Mouse (Mus musculus) cerebellum, adult 2 months (tissue): ENCODE data around the gene H1fx. TPM values are rescaled to one million over a fixed set of nuclear protein-coding genes. Genes with fewer than 3 reads are reported as not detected.

Experiments used
- DNase-seq, 2 experiments: peaks; one replicate each; pipeline ENCODE4 v3.0.0; 2021
- H3K27ac ChIP-seq: fragments of 200-500 bp; 2 replicates; pipeline ENCODE4 v1.5.1; 2012; ENCODE audit warnings: low read length, control low read depth, inconsistent platforms; ENCODE audit not compliant: insufficient read depth
- H3K27me3 ChIP-seq: fragments of 200-500 bp; 2 replicates; pipeline ENCODE4 v1.6.1; 2012; ENCODE audit warnings: inconsistent platforms, mild to moderate bottlenecking, low read length, moderate library complexity; ENCODE audit not compliant: control insufficient read depth, insufficient read depth
- H3K4me1 ChIP-seq: fragments of 200-500 bp; 2 replicates; pipeline ENCODE4 v1.6.1; 2011; ENCODE audit warnings: low read length; ENCODE audit not compliant: control insufficient read depth, insufficient read depth
- H3K4me3 ChIP-seq: fragments of 200-500 bp; replicated peaks from 2 replicates; pipeline ENCODE3; 2011; ENCODE audit warnings: mild to moderate bottlenecking, low read depth, low read length, control low read depth; ENCODE audit not compliant: insufficient read depth
- CTCF ChIP-seq: fragments of 200-500 bp; IDR thresholded peaks from 2 replicates; pipeline ENCODE4 v1.5.1; 2011; ENCODE audit warnings: low read depth, mild to moderate bottlenecking, control low read depth, low read length, moderate library complexity, borderline replicate concordance; ENCODE audit not compliant: insufficient read depth
- POLR2A ChIP-seq: fragments of 200-500 bp; IDR thresholded peaks from 2 replicates; pipeline ENCODE4 v1.6.1; 2011; ENCODE audit warnings: low read length, control low read depth, borderline replicate concordance; ENCODE audit not compliant: insufficient read depth
- WGBS: fragments of 180-500 bp; shearing (Covaris S2); methylation state at CpG from one replicate; pipeline ENCODE4 v1.1.7; 2018; 5-methylcytosine and 5-hydroxymethylcytosine counted together
- polyA plus RNA-seq: library from polyadenylated mRNA; depleted of rRNA; stranded (reverse); fragments of >200 nt; gene quantifications from 2 replicates; pipeline ENCODE4 v1.2.3, GENCODE M21; 2012; rRNA removed

Gene H1fx
- 37.1 and 38.2 TPM in 2 replicates for polyA plus RNA-seq

DNA sequence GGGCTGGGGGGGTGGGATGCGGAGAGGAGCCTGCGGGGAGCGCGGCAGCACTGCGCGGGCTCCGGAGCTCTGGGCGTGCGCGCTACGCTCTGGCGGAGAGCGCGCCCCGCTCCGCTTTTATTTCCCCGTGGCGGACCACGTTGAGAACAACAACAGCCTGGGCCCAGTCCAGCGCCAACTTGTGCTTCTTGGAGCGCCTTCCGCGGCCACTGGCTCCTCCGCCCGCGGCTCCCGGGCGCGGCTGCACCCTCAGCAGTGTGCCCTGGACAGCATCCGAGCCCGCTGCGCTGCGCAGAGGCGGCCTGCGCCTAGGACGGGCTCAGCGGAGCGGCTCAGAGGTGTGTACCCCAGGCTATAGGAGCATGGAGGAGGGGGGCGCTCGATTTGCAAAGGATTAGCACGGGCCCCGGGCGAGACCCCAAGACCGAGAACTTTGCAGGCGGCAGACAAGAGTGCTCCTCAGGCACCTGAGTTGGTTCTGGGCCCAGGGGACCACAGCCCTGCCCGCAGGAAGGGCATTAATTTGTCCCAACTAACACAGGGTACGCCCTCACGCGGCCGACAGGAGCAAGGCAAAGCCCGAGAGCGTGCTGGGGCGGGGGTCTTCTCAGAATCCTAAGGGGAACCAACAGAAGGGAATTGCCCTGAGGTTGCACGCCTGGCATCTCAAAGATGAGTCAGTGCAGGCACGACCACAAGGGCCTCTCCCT lies at the start of gene H1fx:
TSS of gene H1fx (minus strand) at position 91 of the 710 bp plus-strand sequence.
- peak; percentile 76 for DNase-seq
- peak; percentile 39; the same call in 1 of the 2 replicates for TF ChIP-seq CTCF
- TF ChIP-seq POLR2A = peak; percentile 71; the same call in 1 of the 2 replicates
- Histone ChIP-seq H3K4me3 (peak within 1 kb of the TSS; percentile 56), H3K27ac (peak within 1 kb of the TSS; percentile 41), H3K27me3 (no peaks in the 10 kb centered on the region), H3K4me1 (peaks cover 8% of the 10 kb centered on the region; the same call in 1 of the 2 replicates)
- 2% methylated on average over 52 of the region's 55 CpGs for WGBS

DNA sequence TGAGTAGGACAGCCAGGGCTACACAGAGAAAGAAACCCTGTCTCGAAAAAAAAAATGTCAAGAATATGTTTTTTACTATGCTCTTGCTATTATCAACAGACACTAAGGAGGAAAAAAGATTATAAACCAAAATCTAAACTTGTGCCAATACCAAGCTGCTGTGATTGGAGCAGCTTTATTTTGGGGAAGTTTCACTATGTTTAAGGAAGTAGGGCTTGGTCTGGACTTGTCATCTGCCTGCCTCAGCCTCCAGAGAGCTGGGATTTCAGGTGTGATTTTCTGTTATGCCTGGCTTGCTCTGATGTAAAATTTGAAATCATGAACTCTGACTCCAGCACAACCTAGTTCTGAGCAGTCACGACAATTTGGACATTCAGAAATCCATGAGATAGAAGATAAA lies 49.0 kb upstream of the H1fx start:
- TF ChIP-seq CTCF (no peak), POLR2A (no peak)
- Histone ChIP-seq H3K27me3 (no peaks in the 10 kb centered on the region), H3K4me3 (no peak overlapping the region), H3K4me1 (no peaks in the 10 kb centered on the region), H3K27ac (no peak overlapping the region)
- no peak for DNase-seq
- 93% methylated on average over 2 of the region's 2 CpGs for WGBS

- TF ChIP-seq CTCF = no peak
- TF ChIP-seq POLR2A = no peak
- 57% methylated on average over 5 of the region's 5 CpGs for WGBS
- no peaks in the 10 kb centered on the region for H3K27me3 ChIP-seq
- no peak for DNase-seq
- H3K4me1 ChIP-seq = no peaks in the 10 kb centered on the region
- H3K4me3 ChIP-seq = no peak overlapping the region
- H3K27ac ChIP-seq = no peak overlapping the region
Measured at GRCm38 (mm10) chr6:88027390-88027789, 46.0 kb upstream of the H1fx start.

DNA sequence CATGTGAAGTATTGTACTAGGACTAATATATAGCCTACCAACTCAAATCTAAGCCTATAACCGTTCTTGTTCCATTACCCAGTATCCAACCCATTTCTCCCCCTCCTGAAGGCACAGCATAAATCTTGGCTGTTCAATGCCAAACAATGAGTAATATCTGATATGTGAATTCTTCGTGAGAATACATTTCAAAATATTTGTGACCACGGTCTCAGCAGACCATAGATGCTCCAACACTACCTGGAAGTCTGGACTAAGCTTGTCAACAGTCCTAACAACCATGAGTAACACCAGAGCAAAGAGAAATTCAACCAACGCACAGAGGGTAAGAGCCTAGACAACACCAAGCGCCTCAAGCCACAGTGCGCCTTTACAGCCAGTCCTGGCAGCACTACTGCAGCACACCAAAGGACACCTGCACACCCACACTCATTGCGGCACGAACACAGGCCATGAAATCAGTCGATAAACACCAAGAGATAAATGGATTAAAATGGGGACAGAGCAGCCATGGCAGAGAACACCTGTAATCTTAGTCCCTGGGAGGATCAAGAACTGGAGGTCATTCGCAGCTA lies 42.0 kb upstream of the H1fx start:
- 93% methylated on average over 10 of the region's 10 CpGs for WGBS
- no peak for TF ChIP-seq CTCF
- no peak for TF ChIP-seq POLR2A
- no peak overlapping the region for H3K27ac ChIP-seq
- no peaks in the 10 kb centered on the region for H3K27me3 ChIP-seq
- no peak overlapping the region for H3K4me3 ChIP-seq
- peaks cover 13% of the 10 kb centered on the region for H3K4me1 ChIP-seq
- no peak for DNase-seq

DNA sequence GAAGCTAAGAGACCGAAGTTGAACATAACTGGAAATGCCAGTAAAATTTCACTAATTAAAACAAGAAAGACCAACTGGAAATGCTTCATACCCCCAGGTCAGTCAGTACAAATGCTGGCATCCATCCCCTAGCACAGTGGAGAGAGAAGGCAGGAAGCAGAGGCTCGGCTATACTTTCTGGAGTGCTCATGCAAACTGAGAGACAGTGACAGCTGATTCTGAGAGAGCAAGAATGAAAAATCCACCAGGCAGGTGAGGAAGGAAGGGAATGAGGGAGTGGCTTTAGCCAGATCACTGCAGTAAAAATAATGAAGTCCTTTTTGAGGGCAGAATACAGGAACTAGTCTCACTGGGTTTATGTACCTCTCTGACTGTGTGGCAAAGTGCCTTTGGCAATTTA lies 37.7 kb upstream of the H1fx start:
- H3K4me3 ChIP-seq = no peak overlapping the region
- DNase-seq = no peak
- TF ChIP-seq POLR2A (no peak), CTCF (no peak)
- no peaks in the 10 kb centered on the region for H3K27me3 ChIP-seq
- H3K27ac ChIP-seq = no peak overlapping the region
- WGBS = 39% methylated on average over 2 of the region's 2 CpGs
- H3K4me1 ChIP-seq = peaks cover 15% of the 10 kb centered on the region

DNA sequence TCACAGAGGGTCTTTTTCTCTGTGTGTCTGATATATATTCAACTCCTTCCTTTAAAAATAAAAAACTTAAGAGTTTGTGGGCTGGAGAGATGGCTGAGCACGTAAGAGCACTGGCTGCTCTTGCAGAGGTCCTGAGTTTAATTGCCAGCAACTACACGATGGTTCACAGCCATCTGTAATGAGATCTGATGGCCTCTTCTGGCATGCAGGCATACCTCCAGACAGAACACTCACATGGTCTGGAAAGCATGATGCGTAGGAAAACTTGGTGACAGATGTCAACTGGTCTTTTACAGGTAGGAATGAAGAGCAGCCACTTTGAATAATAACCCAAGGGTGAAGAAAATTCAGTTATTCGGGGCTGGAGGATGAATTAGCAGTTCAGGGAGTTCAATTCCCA lies 36.4 kb upstream of the H1fx start:
- Histone ChIP-seq H3K27me3 (no peaks in the 10 kb centered on the region), H3K27ac (no peak overlapping the region), H3K4me3 (no peak overlapping the region), H3K4me1 (peaks cover 15% of the 10 kb centered on the region)
- no peak for TF ChIP-seq POLR2A
- TF ChIP-seq CTCF = no peak
- DNase-seq = no peak
- 13% methylated on average over 4 of the region's 4 CpGs for WGBS

- Histone ChIP-seq H3K27me3 (no peaks in the 10 kb centered on the region), H3K27ac (no peak overlapping the region), H3K4me3 (no peak overlapping the region), H3K4me1 (peaks cover 15% of the 10 kb centered on the region)
- no peak for TF ChIP-seq CTCF
- TF ChIP-seq POLR2A = no peak
- 87% methylated on average over 2 of the region's 2 CpGs for WGBS
- no peak for DNase-seq
Measured at GRCm38 (mm10) chr6:88015797-88016196, 34.4 kb upstream of the H1fx start.

DNA sequence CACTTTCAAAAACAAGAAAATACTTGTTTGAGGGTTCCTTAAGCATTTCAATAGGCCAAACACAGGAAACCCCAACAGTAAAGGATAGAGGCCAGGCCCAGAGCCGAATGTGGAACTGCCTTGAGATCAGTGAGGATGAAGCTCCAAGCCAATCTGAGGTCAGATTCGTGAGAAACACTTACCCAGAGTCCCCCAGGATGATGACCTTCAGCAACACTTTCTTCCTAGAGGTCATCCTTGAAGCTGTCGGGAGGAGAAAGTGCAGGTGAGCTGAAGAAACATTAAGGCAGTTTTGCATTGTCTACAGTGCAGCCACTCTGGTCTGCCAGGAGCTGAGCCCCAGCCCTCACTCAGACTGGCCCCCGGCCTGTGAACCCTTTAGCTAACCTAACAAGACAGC lies 32.0 kb upstream of the H1fx start:
- TF ChIP-seq CTCF (no peak), POLR2A (no peak)
- H3K27me3 ChIP-seq = no peaks in the 10 kb centered on the region
- WGBS = 89% methylated on average over 4 of the region's 4 CpGs
- DNase-seq = no peak
- H3K4me3 ChIP-seq = no peak overlapping the region
- H3K27ac ChIP-seq = no peak overlapping the region
- H3K4me1 ChIP-seq = peaks cover 3% of the 10 kb centered on the region
